Mouse (Mus musculus) telencephalon, adult 2 months (tissue): Measurements from ENCODE around the gene Fam192a.

Experiments used
- DNase-seq: peaks from one replicate; pipeline ENCODE4 v3.0.0-alpha.2; 2011; ENCODE audit warnings: low read depth, low spot score

The Fam192a gene

DNA sequence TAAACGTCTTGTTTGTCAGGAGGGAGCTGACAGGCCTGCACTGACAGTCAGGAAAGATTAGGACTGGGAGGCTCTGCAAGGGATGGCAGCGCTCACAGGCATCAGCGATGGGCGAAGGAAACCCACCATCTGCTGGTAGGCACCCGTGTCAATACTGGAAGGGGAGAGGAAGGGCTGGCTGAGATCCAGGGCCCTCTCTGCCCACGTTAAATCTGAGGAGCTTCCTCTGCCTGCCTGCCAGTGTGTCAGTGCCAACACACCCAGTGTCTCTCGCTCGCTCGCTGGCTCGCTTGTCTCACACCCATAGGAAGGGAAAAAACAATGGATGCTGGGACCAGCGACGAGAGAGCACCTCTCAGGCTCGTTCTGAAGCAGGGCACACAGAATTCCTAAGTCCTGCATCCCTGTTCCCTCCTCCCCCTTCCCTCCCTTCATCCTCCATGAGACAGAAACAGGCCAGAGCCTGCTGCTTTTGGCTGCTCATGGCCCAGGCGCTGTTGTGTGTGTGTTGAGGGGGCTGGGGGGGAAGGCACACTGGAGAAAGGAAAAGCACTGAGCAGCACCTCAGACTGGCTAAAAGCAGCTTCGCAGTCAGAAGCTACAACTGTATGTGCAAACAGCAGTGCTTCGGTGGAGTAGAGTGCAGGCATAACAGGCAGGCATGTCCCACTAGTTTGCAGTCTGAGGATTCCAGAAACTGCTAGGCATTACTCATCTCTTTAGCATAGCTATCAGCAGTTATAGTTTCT, 27.5 kb downstream of the Fam192a start:
- peak; percentile 80 for DNase-seq

DNA sequence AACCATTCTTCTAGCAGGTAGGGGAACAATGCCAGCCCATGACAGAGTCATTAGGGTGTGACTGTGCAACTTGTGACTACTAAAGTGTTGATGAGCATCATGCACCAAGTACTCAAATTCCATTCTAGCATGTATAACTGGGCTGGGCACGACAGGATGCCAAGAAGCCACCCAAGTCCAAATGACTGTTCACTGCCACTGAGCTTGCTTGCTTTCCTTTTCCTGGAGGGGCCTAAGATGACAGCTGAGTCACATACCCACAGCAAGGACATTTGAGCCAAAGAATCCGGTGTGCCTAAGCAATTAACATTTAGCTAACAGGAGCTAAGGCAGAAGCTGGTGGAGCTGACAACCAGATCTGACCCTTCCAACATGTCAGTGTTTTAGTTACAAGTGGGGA, 29.9 kb downstream of the Fam192a start:
- DNase-seq = no peak

DNA sequence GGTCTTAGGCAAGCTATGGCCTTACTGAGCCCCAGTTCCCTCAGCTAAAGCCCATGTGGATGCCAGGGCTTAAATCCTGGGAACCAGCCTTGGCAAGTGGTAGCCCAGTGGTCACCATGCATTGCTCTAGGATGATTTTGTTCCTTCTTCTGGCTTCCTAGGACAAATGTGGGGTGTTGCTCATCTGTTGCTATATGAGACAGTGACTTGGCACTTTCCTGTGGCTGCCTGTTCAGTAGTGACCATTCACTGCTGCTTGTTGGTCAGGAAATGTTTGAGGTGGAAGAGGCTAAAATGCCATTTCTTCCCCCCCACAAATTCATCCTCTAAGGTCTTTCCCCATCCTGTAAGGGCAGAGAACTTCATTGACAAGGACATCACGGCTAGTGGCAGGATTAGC, 32.4 kb downstream of the Fam192a start:
- no peak for DNase-seq

DNA sequence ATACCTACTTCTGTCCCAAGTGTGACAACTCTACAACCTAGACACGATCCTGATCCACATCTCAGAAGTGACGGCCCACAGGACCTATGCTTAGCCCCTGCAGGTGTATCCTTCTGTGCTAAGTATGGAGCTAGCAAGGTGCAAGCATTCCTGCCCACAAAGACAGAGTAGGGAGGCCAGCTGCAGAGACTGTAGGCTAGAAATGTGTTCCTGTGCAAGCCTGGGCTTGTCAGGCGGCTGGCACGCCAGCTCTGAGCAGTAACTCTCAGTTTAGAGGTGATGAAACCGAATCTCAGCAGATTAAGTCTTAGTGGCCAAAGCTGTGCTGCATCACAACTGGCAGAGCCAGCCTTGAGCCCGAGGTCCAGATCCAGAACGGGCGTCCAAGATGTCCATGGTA, 33.7 kb downstream of the Fam192a start:
- no peak for DNase-seq

DNA sequence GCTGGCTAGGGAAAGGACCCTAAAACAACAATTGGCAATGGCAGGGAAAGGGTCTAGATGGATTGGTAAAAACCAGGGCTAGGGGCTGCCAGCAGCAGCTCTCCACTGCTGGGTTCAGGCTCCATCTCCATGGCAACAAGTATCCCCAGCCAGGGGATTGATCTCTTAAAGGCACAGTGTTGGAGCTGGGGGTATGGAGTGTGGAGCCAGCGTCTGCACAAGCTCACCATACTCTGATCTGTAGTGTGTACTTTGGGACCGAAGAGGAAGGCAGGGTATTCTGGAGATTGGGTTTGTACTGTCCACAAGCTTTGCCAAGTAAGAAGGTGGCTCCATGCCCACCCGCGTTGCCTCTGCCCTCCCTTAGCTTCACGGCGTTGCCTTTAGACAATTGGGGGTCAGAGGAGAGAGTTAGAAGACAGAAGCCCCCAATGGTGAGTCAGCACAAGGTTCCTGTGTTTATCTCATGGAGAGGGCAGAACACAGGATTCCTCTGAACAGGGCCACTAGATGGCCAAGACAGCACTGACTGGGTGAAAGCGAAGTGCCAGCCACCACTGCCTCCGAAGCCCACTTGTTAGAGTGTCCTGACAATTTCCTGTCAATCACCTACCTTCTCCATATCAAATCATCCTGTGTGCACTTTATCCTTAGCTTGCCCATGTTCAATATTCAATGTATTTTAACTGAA, 34.5 kb downstream of the Fam192a start:
- no peak for DNase-seq

DNA sequence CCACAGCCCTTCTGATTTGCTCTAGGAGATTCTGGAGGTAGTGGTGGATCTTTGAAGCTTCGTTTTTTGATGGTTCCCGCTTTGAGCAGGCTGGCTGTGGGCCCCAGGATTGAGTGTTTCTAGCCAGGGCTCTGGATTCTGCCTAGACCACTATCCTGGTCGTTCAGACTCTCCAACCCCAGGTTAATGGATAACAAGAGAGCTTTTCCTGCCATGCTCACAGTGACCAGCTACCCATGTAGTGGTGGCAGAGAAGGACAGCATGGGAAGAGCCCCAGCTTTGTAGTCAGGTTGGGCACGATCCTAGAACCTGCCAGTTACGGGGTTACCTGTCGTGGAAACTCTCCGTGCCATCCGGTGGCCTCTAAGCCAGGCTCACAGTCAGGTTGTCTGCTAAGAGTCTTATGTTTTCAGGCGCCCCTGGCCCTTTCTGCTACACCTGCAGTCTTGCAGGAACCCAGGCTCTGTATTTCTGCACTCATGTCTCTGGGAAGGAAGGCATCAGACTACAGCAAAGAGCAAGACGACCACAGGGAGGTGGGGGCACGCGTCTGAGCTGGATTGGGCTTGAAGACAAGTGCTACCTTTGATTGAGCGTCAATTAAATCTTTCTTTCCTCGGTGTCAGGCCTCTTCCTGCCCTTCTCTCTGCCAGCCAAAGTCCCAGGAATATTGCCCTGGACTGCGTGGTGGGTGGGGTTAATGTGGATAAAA, 35.2 kb downstream of the Fam192a start:
- no peak for DNase-seq

DNA sequence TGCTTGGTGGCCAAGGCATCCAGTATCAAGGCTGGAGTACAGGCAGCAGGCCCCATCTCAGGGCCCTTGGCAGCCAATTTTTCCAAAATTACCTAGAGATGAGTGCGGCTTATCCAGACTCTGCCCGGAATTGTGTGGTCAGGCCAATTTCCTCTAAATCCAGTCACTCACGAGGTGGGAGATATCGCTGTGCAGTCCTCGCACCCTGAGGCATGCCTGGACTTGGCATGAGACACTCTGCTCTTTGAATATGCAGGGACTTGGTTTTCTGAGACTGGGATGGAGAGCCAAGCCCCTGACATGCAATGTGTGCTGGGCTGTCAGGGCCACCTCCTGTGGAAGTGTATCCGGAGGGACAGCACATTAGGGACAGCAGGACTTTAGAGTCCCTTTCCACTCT, 35.8 kb downstream of the Fam192a start:
- no peak for DNase-seq

DNA sequence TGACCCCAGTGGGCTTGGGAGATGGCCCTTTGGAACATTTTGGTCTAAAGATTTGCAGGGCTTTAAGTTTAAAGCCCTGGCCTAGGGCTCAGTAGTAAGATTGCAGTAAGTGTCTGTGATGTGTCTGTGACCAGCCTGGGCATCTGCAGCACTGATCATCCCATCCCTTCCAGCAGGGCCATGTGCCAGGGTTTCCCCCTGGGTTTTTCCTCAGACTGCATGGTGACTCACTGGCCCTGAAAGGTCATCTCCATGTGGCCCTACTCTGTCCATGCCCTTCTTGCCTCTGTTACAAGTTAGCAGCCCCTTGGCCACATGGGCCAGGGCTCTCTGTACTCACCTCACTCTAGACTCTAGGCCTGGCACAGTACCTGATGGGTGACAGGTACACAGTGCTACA, 37.4 kb downstream of the Fam192a start:
- no peak for DNase-seq

DNA sequence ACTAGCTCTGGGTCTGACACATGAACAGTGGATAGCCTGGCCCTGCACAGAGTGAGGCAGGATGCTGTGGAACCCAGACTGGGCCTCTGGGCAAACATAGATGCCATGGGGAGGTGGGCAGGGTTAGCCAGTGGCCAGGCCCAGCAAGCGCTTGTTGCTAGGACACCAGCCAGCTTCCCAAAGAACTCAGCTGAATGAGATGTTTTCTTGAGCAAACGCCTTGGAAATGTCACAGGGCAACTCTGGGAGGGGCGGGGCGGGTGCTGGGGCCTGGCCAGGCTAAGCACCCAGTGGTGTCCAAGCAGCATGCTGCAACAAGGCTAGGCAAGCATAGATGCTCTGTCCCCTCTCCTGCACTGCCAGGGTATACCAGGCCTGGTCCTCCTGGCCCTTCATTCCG, 40.5 kb downstream of the Fam192a start:
- DNase-seq = no peak

DNA sequence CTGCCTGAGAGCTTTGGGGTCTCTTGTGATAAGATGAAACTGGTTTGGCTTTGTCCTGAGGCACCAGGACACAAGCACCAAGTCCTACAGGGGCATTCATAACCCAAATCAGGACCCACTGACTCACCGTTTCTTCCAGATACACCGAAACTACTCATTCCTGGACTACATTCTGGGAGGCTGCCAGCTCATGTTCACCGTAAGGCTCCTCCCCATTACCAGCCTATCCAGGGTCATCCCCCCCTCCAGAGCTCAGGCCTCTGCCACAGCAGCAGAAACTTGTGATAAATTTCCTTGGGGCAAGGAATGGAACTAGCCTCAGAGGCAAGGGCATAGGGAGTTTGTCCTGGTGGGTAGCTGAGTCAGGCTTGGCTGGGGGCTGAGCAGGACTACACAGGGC, 44.5 kb downstream of the Fam192a start:
- DNase-seq = no peak

DNA sequence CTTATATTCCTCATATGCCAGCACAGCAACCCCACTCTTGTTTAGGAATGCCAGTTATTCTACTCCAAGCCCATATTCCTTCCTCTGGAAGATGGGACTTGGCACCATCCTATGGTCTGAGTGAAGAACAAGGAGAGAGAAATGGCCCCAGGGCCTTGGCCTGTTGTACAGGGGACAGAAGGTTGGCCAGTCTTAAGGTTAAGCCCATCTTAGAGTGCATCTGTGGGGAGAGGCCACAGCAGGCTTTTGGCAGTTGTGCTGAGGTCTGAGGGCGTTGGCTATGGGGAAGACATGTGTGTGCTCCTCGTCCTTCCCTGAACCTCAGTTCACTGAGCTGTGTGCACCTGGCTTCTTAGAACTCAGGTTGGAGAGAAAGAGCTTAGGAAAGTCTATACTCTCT, 49.1 kb downstream of the Fam192a start:
- no peak for DNase-seq

DNA sequence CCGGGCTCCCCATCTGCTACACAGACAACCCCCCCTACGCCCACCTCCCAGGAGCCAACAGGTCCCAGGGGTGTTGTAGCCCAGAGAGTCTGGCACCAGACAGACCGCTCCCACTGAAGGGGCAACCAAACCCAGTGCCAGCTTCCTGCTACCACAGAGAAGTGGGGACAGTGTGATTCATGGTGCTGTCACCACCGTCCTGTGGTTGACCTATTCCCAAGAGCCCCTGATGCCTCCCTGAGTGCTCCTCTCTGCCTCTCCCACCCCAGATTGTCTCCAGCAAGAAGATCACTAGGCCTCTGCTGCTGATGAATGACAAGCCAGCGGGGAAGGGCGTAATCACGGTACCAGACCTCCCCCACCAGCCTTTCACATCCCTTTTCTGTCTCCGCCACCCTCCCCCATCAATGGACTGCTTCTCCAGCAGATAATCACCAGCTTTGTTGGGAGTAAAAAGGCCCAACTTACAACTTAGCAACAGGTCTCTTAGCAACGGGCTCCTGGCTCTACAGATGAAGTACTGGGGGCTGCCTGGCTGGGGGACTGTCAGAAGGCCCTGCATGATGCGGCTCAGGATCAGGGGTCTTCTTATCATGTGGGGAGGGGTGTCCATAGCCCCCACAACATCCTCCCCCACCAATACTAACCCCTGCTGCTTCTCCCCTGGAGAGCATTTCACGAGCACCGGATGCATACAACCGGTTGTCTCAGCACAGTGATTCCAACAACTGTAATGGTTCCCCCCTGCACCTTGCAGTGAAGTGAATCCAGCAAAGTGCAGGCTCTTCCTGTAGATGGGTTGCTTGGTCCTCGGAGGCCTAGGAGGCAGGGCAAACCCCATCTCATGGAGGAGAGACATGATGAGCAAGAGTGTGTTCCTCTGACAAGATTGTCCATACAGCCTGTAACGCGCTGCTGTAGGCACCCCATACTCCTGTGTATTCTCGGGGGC, 50.0 kb downstream of the Fam192a start:
- DNase-seq = peak; percentile 72

DNA sequence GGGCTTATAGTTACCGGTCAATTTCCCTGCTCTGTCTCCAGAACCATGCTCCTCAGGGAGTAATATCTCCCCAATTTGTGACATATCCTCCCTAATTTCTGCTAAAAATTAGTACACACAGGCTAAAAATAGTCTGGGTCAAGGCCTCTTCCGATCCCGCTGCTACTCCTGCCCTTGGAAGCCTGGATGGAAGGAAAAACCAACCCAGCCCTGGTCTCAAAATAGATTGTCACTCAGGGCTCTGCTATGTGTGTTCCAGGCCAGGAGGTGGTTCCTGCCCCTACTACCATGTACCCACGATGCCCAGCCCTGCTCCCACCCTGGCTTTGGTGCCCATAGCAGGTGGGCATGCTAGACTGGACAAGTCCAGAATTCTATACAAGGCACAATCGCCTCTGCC, 51.8 kb downstream of the Fam192a start:
- no peak for DNase-seq

DNA sequence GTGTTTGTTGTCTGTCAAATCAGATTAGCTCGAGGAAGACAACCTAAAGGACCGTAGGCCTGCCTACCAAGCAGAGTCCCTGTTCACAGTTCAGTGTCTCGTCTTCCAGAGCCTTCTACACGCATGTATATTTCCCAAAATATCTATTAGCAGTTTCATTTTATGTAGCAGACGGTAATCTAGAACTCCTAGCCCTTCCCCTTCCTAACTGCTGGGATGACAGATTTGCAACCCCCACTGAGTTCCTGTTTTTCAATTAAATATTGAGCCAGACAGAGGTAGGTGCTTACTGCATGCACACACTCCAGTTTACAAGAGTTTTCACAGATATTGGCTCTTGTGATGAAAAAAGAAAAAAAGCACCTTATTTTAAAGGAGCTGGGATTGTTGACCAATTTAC, 52.3 kb downstream of the Fam192a start:
- DNase-seq = no peak

DNA sequence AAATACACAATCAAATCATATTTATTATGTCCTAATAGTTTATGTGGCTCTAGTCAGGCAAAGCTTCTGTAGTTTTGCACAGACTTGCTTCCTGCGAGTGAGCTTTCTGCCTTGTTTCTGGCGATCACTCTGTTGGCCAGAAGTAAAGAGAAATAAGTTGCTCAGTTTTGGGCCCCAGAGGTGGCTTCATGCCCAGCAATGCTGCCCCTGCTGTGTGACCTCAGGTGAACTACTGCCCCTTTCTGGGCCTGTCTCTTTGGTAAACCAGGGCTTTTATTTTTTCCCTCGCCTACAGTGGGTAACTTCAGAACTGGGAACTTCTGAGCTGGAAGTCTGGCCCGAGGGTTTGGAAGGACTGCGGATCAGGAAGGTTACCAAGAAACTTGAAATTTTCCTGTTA, 52.8 kb downstream of the Fam192a start:
- DNase-seq = no peak

DNA sequence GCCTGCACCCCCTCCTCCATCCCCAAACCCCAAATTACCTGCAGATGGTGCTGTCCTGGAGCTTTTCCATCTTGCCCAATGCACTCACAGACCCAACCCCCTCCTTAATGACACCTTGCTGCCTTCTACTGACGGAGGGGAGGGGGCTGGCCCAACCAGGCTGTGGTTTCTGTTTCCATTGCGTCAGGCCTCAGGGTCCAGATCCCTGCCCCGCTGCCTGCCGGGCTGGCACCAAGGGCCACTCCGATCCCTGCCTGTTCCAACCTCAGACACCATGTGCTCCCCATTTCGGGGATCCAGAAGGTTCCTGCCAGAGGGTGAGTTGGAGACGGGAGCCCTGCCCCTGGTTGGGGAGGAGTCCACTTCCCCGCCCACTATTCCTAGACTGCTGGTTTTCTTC, 57.8 kb downstream of the Fam192a start:
- DNase-seq = no peak

DNA sequence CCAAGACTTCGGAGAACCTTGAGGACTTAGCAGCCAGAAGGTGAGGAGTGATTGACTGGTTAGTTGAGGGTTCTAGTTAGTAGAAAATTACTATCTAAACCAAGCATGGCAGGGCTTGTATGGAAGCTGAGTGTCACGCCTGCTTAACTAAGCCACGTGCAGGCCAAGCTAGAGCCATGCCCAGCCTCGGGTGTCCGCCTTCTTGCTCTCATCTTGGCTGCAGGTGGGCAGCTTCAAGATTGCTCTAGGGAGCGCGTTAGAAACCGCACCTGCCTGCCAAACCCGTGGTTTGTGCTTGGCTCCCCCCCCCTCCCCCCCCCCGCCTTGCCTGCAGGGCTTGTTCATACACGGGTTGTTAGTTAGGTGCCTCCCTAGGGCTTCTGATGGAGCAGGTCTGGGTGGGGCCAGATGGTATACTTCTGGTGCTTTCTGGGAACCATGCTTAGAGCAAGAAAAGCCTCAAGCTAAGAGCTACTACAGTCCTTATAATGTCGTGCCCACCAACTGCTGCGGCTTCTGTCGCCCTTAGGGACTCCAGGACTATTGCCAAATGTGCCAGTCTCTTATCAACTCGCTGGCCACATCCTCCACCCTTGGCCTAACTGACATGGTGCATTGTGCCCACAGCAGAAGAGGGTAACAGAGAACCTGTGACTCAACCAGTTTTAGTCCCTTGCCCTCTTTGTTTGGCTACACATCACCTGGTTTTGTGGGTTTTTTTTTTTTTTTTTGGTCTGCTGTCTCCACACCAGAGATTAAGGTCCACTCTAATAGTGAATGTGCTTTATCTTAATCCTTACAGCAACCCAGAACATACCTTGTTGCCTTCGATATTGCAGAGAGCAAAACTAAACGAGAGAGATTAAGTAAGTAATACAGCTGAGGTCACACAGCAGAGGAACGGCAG, 60.7 kb downstream of the Fam192a start:
- no peak for DNase-seq

DNA sequence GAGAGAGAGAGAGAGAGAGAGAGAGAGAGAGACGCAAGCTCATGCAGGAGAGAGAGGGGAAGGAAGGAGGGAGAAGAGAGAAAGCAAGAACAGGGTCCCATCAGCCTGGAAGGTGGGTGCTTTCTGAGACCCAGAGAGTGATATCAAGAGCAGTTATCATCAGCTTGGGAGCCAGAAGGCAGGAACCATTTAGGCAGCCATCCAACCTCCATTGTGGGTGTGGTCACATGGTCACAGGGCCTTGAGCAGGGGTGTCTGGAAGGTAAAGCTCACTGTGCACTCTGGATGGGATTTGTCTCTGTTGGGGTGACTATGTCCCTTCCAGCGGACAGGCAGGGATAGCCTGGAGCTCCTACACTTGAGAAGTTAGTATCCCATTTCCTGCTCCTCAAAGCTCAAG, 61.8 kb downstream of the Fam192a start:
- no peak for DNase-seq

DNA sequence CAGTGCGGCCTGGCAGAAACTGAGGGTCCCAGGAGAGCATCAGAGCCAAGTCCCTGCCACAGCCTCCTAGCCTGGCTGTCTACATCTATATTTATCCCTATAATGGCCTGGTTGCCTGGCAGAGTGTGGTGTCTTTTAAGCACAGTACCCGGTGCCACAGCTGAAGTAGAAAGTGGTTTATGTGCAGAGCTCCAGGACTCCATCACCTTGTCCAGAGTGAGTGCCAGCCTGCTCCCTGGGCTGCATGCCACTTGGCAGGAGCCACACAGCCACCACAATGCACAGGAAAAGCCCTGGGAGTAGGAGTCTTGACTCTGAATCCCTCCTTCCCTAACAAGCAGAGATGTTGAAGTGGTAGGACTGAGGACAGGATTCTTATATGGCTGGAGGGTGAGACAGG, 64.3 kb downstream of the Fam192a start:
- DNase-seq = no peak

DNA sequence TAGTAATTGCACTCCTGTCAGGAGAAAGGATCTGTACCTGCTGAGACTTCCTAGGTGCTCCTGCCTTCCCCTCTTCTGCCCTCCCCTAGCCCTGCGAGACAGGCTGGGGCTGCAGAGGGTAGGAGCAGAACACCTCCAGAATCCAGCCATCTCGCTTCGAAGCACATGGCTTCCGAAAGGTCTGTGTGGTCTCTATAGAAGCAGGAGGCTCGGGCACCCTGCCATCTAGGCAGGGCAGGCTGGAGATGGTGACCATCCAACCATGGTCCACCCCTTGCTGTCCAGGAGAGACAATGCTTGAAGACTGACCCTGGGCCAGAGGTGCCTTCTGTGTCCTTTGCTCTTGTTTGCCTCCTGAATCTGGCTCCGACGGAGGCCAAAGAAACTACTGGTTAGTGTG, 66.2 kb downstream of the Fam192a start:
- DNase-seq = no peak

DNA sequence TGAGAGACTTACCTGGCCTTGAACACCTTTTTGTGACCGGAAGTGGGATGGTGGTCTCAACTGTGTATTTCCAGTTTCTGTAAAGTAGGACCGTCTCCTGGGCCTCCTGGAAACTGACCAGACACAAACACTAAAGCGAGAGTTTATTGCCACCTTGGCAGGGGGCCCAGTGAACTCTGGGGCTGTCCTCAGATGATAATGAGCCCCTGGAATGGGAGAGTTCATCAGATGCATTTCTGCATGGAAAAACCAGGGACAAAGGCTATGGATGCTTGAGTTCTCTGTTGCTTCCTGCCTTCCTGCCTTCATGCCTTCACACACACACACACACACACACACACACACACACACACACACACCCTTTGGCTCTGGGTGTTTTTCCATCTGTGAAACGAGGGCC, 67.2 kb downstream of the Fam192a start:
- DNase-seq = no peak
